In the genomic region with DNA sequence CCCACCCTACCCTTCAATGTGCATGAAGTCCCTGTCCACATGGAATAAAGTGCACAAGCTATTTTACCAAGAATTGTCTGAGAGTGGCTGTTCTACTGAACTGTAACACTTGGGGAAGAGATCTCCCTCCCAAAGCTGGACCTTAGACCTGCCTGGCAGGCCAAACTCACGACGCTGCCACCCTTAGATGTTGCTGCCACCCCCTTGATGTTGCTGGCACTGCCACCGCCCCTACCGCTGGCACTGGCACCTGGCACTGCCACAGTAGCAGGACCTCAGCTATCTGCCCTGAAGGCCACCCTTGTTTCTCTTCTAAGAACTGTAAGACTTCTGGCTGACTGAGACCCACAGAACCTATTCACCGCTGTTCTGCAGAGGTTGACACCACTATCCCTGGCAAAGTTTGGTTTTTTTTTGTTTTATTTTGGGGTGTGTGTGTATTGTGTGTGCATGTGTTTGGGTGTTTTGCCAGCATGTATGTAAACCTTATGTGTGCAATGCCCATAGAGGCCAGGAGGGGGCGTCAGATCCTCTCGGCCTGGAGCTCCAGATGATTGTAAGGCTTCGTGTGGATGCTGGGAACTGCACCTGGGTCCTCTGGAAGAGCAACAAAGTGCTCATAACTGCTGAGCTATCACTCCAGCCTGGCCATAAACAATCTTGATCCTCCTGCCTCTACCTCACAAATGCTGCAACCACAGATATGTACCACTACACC, we compare ENCODE assay signal across 13 mouse cellular contexts. TPM values are rescaled to one million over a fixed set of nuclear protein-coding genes. Genes with fewer than 3 reads are reported as not detected.
DNase-seq lines count a peak whose midpoint lies in the region; ATAC-seq and TF ChIP-seq lines count a peak whose summit lies in the region.
"Had no signal": no experiment of that assay in that cellular context is flagged by ENCODE, and none has a peak within 500 bp of the region (broad histone marks: within the 10 kb centered on the region; RNA-seq: fewer than 3 reads in every experiment).

No protein-coding gene starts in this region.

- no peak for ATAC-seq in inflammation-experienced regulatory T-cells, adult 6 months
- ATAC-seq: midbrain, embryonic 15.5 days had no signal

- H3K27ac ChIP-seq in cerebellum, adult 2 months (ENCODE audit: insufficient read depth, low read length): no peak overlapping the region
- no peak overlapping the region for H3K27ac ChIP-seq in left cerebral cortex, adult 2 months
- H3K27ac ChIP-seq: embryonic facial prominence, embryonic 13.5 days; midbrain, embryonic 15.5 days had no signal

- H3K27me3 ChIP-seq in cerebellum, adult 2 months (ENCODE audit: control insufficient read depth, insufficient read depth, low read length): no peaks in the 10 kb centered on the region
- H3K27me3 ChIP-seq: embryonic facial prominence, embryonic 13.5 days; midbrain, embryonic 15.5 days had no signal

- H3K4me1 ChIP-seq in cerebellum, adult 2 months (ENCODE audit: control insufficient read depth, insufficient read depth, low read length): no peaks in the 10 kb centered on the region; the same call in 1 of the 2 replicates
- H3K4me1 ChIP-seq: embryonic facial prominence, embryonic 13.5 days; midbrain, embryonic 15.5 days had no signal

- TF ChIP-seq POLR2A in cerebellum, adult 2 months (IDR thresholded peaks at IDR 0.05; ENCODE audit: borderline replicate concordance, insufficient read depth, low read length): no peak

- no peak for DNase-seq in cerebellum, adult 2 months
- no peak for DNase-seq in cerebellum, postnatal 10 days
- DNase-seq in left cerebral cortex, adult 2 months (ENCODE audit: extremely low spot score in 1 of 2, low spot score in 2 of 2): no peak
- no peak for DNase-seq in left cerebral cortex, postnatal 14 days (ENCODE audit: low spot score in 2 of 2)
- DNase-seq in CD8-positive naive resting alpha-beta T cell, adult 2 months (ENCODE audit: low read depth in 2 of 2, low spot score in 2 of 2): peak; percentile 26 to 38
- DNase-seq in T-cell, adult 2 months (ENCODE audit: low spot score): peak; percentile 28
- DNase-seq in right cerebral cortex, postnatal 36 days (ENCODE audit: low spot score in 2 of 2): no peak
- DNase-seq: cerebellum, postnatal 25 days; lung, postnatal 10 days; right cerebral cortex, postnatal 25 days had no signal

- 76% methylated on average over 8 of the region's 8 CpGs for WGBS in cerebellum, adult 2 months

- 0 out of 2 replicates have a peak, but pooled peaks have one; percentile 19 for TF ChIP-seq CTCF in cerebellum, adult 2 months (IDR thresholded peaks at IDR 0.05; ENCODE audit: borderline replicate concordance, insufficient read depth, low read depth, low read length)
- peak; percentile 43 for TF ChIP-seq CTCF in left cerebral cortex, adult 2 months (IDR thresholded peaks at IDR 0.05)

- intact Hi-C loops in left cerebral cortex, adult 2 months (cut with DNase I): no loop called here
- intact Hi-C loops in left cerebral cortex, postnatal 14 days (cut with DNase I): no loop called here

- H3K4me3 ChIP-seq in cerebellum, adult 2 months (replicated peaks; ENCODE audit: insufficient read depth, low read depth, low read length): no peak overlapping the region
- H3K4me3 ChIP-seq in left cerebral cortex, adult 2 months: no peak overlapping the region
- H3K4me3 ChIP-seq: embryonic facial prominence, embryonic 13.5 days; midbrain, embryonic 15.5 days had no signal

RNA-seq across cellular contexts. Expression of gene Sh3bp5, which starts 19.1 kb away (rescaled TPM):
- polyA plus RNA-seq in cerebellum, adult 2 months (2012; rRNA removed): 72.9 and 77.1 TPM in 2 replicates
- total RNA-seq in left cerebral cortex, adult 2 months (2021): 10 to 100 TPM; 63.5 to 65.4 TPM
- 10 to 100 TPM; 73.5 to 73.9 TPM for total RNA-seq in left cerebral cortex, postnatal 14 days (2021)
- 10 to 100 TPM in 1 of 3 experiments, 1 to 10 TPM in 2; 5.4 to 11.5 (median 7.1) TPM for polyA plus RNA-seq in inflammation-experienced regulatory T-cells, adult 6 months (2017; shearing (Covaris generic))

RNA-seq across cellular contexts. Expression of gene Eaf1, which starts 39.2 kb away (rescaled TPM):
- 25.0 and 26.5 TPM in 2 replicates for polyA plus RNA-seq in cerebellum, adult 2 months (2012; rRNA removed)
- total RNA-seq in left cerebral cortex, adult 2 months (2021): 10 to 100 TPM; 12.7 to 15.1 TPM
- 10 to 100 TPM; 15.8 to 16.6 TPM for total RNA-seq in left cerebral cortex, postnatal 14 days (2021)
- 10 to 100 TPM; 10.5 to 12.2 (median 10.7) TPM for polyA plus RNA-seq in inflammation-experienced regulatory T-cells, adult 6 months (2017; shearing (Covaris generic))

RNA-seq across cellular contexts. Expression of gene Mettl6, which starts 39.8 kb away (rescaled TPM):
- polyA plus RNA-seq in cerebellum, adult 2 months (2012; rRNA removed): 22.8 and 23.6 TPM in 2 replicates
- 10 to 100 TPM; 32.7 to 35.6 TPM for total RNA-seq in left cerebral cortex, adult 2 months (2021)
- total RNA-seq in left cerebral cortex, postnatal 14 days (2021): 10 to 100 TPM; 24.9 to 29.4 TPM
- 10 to 100 TPM; 64.3 to 67.8 (median 65.6) TPM for polyA plus RNA-seq in inflammation-experienced regulatory T-cells, adult 6 months (2017; shearing (Covaris generic))

Comparison
In these comparisons a context has a peak if more than half of its experiments do, and no peak if none do; other contexts are left out.
1. DNase-seq: peak in CD8-positive naive resting alpha-beta T cell, adult 2 months (2 of 2) and T-cell, adult 2 months (single experiment); none in cerebellum, adult 2 months (0 of 2), cerebellum, postnatal 10 days (0 of 2), left cerebral cortex, adult 2 months (0 of 2), left cerebral cortex, postnatal 14 days (0 of 2) and right cerebral cortex, postnatal 36 days (0 of 2).